Mouse (Mus musculus) urinary bladder, postnatal 25 days (tissue): ENCODE measurements around the gene Sox2.

Experiments
- DNase-seq: peaks from one replicate; pipeline ENCODE4 v3.0.0; 2022; ENCODE audit warnings: low spot score

Sox2 gene

GRCm38 (mm10) chr3:34643536-34644115, 6.6 kb upstream of the Sox2 start:
- no peak for DNase-seq

GRCm38 (mm10) chr3:34646169-34646568, 4.0 kb upstream of the Sox2 start:
- DNase-seq = no peak

GRCm38 (mm10) chr3:34647688-34648087, 2.5 kb upstream of the Sox2 start:
- DNase-seq = peak; percentile 89

GRCm38 (mm10) chr3:34648105-34648832, 1.9 kb upstream of the Sox2 start:
- no peak for DNase-seq

- no peak for DNase-seq
Observed at GRCm38 (mm10) chr3:34648833-34649719, 1.1 kb upstream of the Sox2 start.

GRCm38 (mm10) chr3:34650621-34651361, 586 bp downstream of the Sox2 start:
- no peak for DNase-seq

GRCm38 (mm10) chr3:34651486-34652170, 1.4 kb downstream of the Sox2 start:
- no peak for DNase-seq

GRCm38 (mm10) chr3:34652616-34653015, 2.4 kb downstream of the Sox2 start:
- DNase-seq = no peak

GRCm38 (mm10) chr3:34653235-34653976, 3.2 kb downstream of the Sox2 start:
- no peak for DNase-seq

GRCm38 (mm10) chr3:34653977-34654500, 3.8 kb downstream of the Sox2 start:
- no peak for DNase-seq

GRCm38 (mm10) chr3:34654781-34655180, 4.6 kb downstream of the Sox2 start:
- no peak for DNase-seq

- DNase-seq = no peak
Observed at GRCm38 (mm10) chr3:34655311-34656075, 5.3 kb downstream of the Sox2 start.

- DNase-seq = no peak
Observed at GRCm38 (mm10) chr3:34656153-34656552, 5.9 kb downstream of the Sox2 start.

- no peak for DNase-seq
Observed at GRCm38 (mm10) chr3:34656813-34657700, 6.9 kb downstream of the Sox2 start.

GRCm38 (mm10) chr3:34657701-34658090, 7.5 kb downstream of the Sox2 start:
- DNase-seq = no peak

GRCm38 (mm10) chr3:34658241-34658965, 8.2 kb downstream of the Sox2 start:
- DNase-seq = no peak

GRCm38 (mm10) chr3:34658966-34659535, 8.8 kb downstream of the Sox2 start:
- DNase-seq = no peak

- DNase-seq = no peak
Observed at GRCm38 (mm10) chr3:34659861-34660260, 9.7 kb downstream of the Sox2 start.
